Mouse (Mus musculus) inflammation-experienced regulatory T-cells, adult 6 months (primary cell): Measurements from ENCODE around the gene Bicd2. TPM values are rescaled to one million over a fixed set of nuclear protein-coding genes. Genes with fewer than 3 reads are reported as not detected.
"Not testable (repeated sequence)": the region's sequence is repeated elsewhere in the genome, so short reads cannot be mapped to it uniquely, and the experiment has no call there.

Experiments
- ATAC-seq: one replicate; pipeline ENCODE4 v1.8.0; 2017
- polyA plus RNA-seq, 3 experiments: library from polyadenylated mRNA; unstranded; fragments of 100-300 nt; shearing (Covaris generic); gene quantifications; one replicate each; pipeline ENCODE4 v1.2.1; 2017

Gene Bicd2
- polyA plus RNA-seq, 3 experiments from 2014 or later, result 5.8 to 7.1 (median 6.6) TPM

DNA sequence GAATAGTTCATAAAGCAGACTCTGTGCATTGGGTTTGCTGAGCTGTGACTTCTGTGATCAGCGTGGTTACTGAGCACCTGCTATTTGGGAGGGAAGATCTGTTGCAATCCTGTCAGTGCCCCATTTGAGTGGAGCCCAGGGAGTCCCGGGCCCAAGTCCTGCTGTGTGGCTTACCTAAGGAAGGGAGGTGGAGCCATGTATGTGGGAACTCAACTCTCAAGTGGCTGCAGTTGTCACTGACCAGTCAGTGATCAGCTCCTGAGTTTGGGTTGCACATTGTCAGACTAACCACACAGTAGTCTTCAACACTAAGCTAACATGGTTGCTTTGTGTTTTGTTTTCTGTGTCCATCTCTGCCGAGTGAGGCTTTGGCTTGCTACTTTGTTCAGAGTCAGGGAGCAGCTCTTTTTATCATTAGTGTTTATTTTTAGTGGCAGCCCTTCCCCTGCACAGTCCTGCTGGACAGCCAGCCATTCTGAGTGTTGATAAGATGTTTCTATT is 19.6 kb downstream of the Bicd2 start:
- ATAC-seq, result no peak

GRCm38 (mm10) chr13:49362364-49362763 is 21.0 kb downstream of the Bicd2 start:
- ATAC-seq, result no peak

- ATAC-seq, result peak; percentile 21
Observed at GRCm38 (mm10) chr13:49362804-49363203, 21.4 kb downstream of the Bicd2 start.

GRCm38 (mm10) chr13:49364716-49365115 is 23.3 kb downstream of the Bicd2 start:
- no peak for ATAC-seq

DNA sequence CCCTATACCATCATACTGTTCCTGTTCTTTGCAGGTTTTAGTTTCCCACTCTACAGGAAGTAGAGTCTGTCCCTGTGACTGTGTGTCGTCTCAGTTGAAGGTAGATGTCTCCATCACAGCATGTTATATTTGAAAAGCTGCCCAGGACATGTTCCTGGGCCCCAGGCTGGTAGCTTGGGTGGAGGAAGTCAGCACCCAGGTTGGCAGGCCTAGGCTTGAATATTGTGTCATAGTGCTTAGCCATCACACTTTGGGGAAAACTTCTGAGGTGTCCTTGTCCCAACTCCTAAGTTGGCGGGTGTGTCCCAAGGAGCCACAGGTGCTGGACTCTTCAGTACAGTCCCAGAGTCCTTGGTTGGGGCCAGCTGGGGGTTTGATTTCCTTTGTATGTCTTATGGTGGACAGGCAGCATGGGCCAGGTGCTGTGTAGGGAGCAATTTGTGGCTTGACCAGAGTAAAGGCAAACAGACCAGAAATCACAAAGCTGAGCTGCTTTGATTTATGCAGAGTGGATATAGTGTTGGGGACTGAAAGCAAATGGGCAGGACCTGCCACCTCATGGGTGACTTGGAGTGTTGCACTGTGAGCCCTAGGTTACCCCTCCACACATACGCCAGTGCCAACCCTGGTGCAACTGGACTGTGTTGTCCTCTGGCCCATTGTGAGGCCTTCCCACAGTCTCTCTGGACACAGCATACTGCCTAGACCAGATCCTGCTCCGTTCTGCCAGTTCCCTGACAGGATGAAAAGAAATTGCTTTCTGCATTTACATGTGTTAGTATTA is 26.5 kb downstream of the Bicd2 start:
- no peak for ATAC-seq

DNA sequence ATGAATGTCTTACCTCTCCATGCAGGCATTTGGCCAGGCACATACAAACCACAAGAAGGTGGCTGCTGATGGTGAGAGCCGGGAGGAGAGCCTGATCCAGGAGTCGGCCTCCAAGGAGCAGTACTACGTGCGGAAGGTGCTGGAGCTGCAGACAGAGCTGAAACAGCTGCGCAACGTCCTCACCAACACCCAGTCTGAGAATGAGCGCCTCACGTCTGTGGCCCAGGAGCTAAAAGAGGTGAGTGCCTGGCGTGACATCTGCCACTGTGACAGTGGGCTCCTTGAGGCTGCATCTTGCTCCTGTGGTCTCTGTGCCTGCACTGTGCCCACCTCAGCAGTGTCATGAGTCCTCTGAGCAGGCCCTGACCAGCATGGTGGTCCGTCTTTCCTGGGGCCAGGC is 28.0 kb downstream of the Bicd2 start:
- no peak for ATAC-seq

DNA sequence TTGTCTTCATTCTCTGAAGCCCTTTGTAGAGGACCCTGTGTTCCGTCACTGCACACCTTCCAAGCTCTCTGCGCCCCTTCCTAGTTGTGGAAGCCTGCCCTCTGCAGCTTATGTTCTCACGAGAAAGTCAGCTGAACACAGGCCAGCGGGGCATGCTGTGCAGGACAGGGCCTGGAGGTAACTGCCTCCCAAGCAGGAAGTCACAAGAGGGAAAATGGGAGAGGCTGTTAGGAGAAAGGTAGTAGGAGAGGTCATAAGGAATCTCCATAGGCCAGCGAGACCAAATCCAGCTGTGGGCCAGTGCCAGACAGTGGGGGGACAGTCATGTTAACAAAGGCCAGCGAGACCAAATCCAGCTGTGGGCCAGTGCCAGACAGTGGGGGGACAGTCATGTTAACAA is 28.8 kb downstream of the Bicd2 start:
- ATAC-seq, result not testable (repeated sequence)

DNA sequence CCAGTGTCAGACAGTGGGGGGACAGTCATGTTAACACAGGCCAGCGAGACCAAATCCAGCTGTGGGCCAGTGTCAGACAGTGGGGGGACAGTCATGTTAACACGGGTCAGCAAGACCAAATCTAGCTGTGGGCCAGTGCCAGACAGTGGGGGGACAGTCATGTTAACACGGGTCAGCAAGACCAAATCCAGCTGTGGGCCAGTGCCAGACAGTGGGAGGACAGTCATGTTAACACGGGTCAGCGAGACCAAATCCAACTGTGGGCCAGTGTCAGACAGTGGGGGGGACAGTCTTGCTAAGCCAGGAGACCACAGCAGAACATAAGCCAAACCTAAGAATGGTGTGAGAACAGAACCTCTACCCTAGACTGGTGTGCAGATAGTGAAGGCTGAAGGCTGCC is 29.5 kb downstream of the Bicd2 start:
- not testable (repeated sequence) for ATAC-seq

- ATAC-seq, result peak; percentile 94
Observed at GRCm38 (mm10) chr13:49371428-49371899, 30.1 kb downstream of the Bicd2 start.

GRCm38 (mm10) chr13:49372370-49373060 is 31.1 kb downstream of the Bicd2 start:
- no peak for ATAC-seq

DNA sequence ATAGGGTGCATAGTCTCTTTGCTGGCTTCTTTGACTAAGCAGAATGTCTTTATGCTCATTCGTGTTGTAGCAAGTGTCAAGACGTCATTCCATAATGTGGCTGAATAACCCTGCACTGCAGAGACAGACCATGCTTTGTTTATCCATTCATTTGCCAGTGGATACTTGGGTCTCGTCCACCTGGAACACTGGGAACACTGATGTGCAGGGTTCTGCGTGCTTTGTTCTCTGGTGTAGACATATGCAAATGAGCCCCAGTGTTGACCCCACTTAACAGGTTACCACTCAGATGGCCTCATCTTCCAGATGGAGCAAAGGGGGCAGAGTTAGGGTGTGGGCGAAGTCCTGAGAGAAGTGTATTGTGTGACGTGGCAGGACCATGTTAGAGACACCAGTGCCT is 32.9 kb downstream of the Bicd2 start:
- ATAC-seq, result no peak

DNA sequence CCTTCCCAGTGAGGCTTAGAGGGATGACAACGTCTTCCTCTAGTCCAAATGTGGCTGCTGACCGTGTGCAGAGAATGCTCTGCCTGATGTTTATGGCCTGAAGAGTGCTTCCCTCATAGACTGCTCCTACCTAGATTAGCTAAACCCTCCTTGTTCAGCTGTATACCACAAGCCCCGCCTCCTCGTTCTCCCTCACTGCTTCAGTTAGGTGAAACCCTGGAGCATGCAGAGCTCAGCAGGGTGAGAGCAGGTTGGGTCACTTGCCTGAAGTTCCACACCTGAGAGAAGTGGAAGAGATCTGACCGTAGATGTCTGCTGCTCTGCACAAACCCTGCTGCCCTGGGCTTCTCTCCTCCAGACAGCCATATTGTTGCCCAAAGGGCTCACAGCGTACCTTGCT is 33.3 kb downstream of the Bicd2 start:
- no peak for ATAC-seq

DNA sequence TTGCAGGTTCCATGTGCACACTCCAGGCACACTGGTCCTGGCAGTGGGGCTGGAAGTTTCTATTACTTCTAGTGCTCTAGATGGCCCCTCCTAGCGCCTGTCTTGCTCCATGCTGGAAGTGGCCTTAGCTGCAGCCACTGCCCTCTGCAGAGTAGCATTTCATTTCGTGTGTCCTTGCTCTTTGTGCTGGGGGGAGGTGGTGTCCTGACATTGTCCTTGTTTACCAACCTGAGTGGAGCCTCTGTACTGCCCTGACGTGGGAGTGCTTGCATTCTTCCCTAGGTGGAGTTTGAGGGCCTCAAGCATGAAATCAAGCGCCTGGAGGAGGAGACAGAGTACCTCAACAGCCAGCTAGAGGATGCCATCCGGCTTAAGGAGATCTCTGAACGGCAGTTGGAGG is 36.2 kb downstream of the Bicd2 start:
- no peak for ATAC-seq

- no peak for ATAC-seq
Observed at GRCm38 (mm10) chr13:49379301-49379700, 37.9 kb downstream of the Bicd2 start.

GRCm38 (mm10) chr13:49381230-49381629 is 39.8 kb downstream of the Bicd2 start:
- ATAC-seq, result peak; percentile 93

DNA sequence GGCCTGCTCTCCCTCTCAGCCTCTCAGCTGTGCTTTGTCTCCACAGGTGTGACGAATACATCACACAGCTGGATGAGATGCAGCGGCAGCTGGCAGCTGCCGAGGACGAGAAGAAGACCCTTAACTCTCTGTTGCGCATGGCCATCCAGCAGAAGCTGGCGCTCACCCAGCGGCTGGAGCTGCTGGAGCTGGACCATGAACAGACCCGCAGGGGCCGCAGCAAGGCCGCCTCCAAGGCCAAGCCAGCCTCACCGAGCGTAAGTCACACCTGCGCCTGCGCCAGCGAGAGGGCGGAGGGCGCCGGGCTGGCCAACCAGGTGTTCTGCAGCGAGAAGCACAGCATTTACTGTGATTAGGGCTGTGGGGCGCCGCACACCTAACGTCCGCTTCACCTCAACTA is 41.6 kb downstream of the Bicd2 start:
- ATAC-seq, result no peak

GRCm38 (mm10) chr13:49384751-49385463 is 43.5 kb downstream of the Bicd2 start:
- ATAC-seq, result no peak

GRCm38 (mm10) chr13:49391374-49391773 is 50.0 kb downstream of the Bicd2 start:
- no peak for ATAC-seq

DNA sequence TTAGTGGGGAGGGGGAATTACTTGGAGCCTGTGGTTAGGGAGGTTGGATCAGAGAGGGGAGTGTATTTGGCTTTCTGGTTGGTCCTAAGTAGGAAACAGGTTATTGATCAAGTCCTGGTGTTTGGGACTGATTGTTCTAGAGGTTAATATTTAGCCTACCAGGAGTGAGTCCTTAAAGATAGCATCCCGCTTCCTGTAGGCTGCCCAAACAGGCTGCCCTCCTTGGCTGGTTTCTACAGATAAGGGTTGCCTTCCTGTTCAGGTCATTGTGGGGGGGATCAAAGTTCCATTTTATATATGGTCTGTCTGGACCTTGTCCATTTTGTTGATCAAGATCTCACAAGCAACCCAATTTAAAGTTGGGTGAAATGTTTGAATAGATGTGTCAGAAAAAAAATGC is 52.2 kb downstream of the Bicd2 start:
- no peak for ATAC-seq

DNA sequence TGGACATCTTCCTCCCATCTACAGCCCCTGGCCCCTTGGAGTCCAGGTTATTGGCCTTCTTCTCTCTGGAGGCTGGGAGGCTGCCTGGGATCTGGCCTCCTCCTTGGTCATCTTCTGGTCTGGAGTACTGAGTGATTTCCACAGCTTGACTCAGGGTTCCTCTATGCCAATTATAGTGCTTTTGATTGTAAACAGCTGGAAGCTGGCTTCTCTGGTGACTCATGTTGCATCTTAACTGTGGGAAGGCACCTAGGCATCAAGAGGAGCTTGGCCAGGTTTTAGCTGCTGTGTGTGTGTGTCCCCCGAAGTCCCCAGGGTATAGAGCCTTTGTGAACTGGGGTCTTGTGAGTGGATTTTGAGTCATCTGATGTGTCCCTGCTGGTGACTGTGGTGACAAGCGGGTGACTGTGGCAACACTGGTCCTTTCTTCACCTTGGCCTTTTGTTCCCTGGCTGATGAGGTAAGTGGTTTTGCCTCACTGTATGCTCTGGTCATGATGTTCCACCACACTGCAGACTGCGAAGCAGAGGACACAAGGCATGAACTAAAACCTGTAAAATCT is 53.6 kb downstream of the Bicd2 start:
- no peak for ATAC-seq

- ATAC-seq, result no peak
Observed at GRCm38 (mm10) chr13:49396798-49397197, 55.4 kb downstream of the Bicd2 start.

DNA sequence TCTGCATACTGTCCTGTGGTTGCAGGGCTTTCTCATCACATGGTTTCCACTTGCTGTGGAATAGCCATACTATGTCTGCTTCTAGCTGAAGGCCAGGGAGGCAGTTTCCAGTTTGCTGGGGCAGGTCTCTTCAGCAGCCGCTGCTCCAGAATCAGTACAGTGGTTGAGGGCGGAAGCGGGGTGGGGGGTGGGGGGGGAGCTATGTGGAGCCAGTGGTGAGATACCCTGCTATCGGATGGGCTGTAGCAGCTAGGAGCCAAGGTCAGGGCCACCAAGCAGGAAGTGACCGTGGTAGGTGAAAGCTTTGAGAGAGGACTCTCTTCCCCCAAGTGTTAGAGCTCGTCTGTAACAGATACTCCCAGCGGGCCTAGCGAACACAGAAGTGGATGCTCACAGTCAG is 56.8 kb downstream of the Bicd2 start:
- ATAC-seq, result no peak

- ATAC-seq, result no peak
Observed at GRCm38 (mm10) chr13:49400139-49400538, 58.8 kb downstream of the Bicd2 start.
